Mouse (Mus musculus) midbrain, postnatal 0 days (tissue): ENCODE results near the gene Slc2a1. TPM values are rescaled to one million over a fixed set of nuclear protein-coding genes. Genes with fewer than 3 reads are reported as not detected.

Experiments
- ATAC-seq: fragments of 200-750 bp; cut with Nextera tagmentation; 2 replicates; pipeline ENCODE4 v1.8.0; 2017; ENCODE audit warnings: moderate number of reproducible peaks, mild to moderate bottlenecking, moderate TSS enrichment, moderate library complexity; ENCODE audit not compliant: low FRiP score
- DNase-seq: peaks from one replicate; pipeline ENCODE4 v3.0.0-alpha.2; 2015; ENCODE audit warnings: low spot score
- H3K27ac ChIP-seq: fragments of 300-500 bp; sonication (generic); 2 replicates; pipeline ENCODE4 v1.5.1; 2014; ENCODE audit warnings: low read depth, mild to moderate bottlenecking, low read length, mixed read lengths
- H3K27me3 ChIP-seq: fragments of 300-500 bp; sonication (generic); 2 replicates; pipeline ENCODE4 v1.6.1; 2014; ENCODE audit warnings: low read length, control low read depth, mixed read lengths; ENCODE audit not compliant: insufficient read depth
- H3K36me3 ChIP-seq: fragments of 300-500 bp; sonication (generic); 2 replicates; pipeline ENCODE4 v1.6.1; 2014; ENCODE audit warnings: low read length, control low read depth, mixed read lengths; ENCODE audit not compliant: insufficient read depth
- H3K4me1 ChIP-seq: fragments of 300-500 bp; sonication (generic); 2 replicates; pipeline ENCODE4 v1.6.1; 2014; ENCODE audit warnings: mild to moderate bottlenecking, control low read depth, antibody characterized with exemption, low read length, mixed read lengths; ENCODE audit not compliant: insufficient read depth
- H3K4me2 ChIP-seq: fragments of 300-500 bp; sonication (generic); 2 replicates; pipeline ENCODE4 v1.6.1; 2014; ENCODE audit warnings: low read depth, mild to moderate bottlenecking, low read length, mixed read lengths; ENCODE audit not compliant: poor library complexity, severe bottlenecking
- H3K4me3 ChIP-seq: fragments of 300-500 bp; sonication (generic); 2 replicates; pipeline ENCODE4 v1.5.1; 2014; ENCODE audit warnings: low read depth, mild to moderate bottlenecking, low read length, moderate library complexity
- H3K9ac ChIP-seq: fragments of 300-500 bp; sonication (generic); replicated peaks from 2 replicates; pipeline ENCODE4 v1.6.1; 2014; ENCODE audit warnings: mild to moderate bottlenecking, low read length, moderate library complexity, mixed read lengths; ENCODE audit not compliant: poor library complexity, severe bottlenecking
- H3K9me3 ChIP-seq: fragments of 300-500 bp; sonication (generic); 2 replicates; pipeline ENCODE4 v1.6.1; 2016; ENCODE audit warnings: low read length, control low read depth
- CTCF ChIP-seq: IDR thresholded peaks from 2 replicates; pipeline ENCODE4 v1.5.1; 2016; ENCODE audit warnings: antibody characterized with exemption, mild to moderate bottlenecking
- WGBS: fragments of 180-500 bp; shearing (Covaris S2); extraction: QIAGEN DNeasy Blood & Tissue Kit; methylation state at CpG from one replicate; pipeline ENCODE4 v1.1.7; 2014; 5-methylcytosine and 5-hydroxymethylcytosine counted together
- polyA plus RNA-seq: library from polyadenylated mRNA; unstranded; fragments of >200 nt; fragmentation: Nextera tagmentation; extraction: Ambion mirVana; gene quantifications from 2 replicates; pipeline ENCODE4 v1.2.1, GENCODE M21; 2015
- total RNA-seq: library from RNA; depleted of rRNA; stranded (reverse); fragments of >200 nt; gene quantifications from 2 replicates; pipeline ENCODE4 v1.2.3, GENCODE M21; 2014

Gene Slc2a1
- total and polyA plus RNA-seq, 2 experiments from 2014 or later, result 43.1 to 104 TPM

DNA sequence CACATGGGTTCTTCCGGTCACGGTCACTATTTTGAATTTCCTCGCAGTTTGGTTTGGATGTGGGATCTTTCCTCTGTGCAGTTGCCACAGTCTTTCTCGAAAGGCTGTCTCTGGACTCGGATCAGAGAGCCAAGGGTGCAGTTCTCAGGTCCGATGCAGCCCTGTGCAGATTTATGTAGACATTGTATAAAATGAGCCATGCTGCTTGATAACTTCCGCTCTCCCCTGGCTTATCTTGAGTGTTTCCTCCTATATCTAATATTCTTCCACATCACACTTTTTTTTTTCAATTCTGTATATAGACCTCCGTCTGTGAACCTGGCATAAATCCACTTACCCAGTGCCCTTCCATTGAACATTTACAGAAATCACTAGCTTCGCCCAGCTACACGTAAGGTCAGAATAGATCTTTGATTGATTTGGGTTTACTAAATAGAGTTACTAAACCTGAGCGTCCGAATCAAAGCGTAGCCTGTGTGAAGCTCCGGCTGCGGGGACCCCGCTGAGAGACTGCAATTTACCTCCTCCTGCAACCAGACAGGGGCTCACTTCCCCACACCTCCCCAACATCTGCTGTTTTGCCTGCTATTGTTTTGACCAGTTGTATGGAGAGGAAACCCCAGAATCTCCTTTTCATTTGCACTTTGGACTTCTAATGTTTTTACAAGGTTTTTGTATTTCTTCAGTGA lies 37.4 kb upstream of the Slc2a1 start:
- Histone ChIP-seq H3K9me3 (no peaks in the 10 kb centered on the region), H3K9ac (no peak overlapping the region), H3K4me1 (0 out of 2 replicates have a peak, but pooled peaks cover 5% of the 10 kb centered on the region), H3K4me3 (no peak overlapping the region), H3K27me3 (peaks cover 19% of the 10 kb centered on the region; the same call in 1 of the 2 replicates), H3K36me3 (no peaks in the 10 kb centered on the region), H3K4me2 (no peak overlapping the region), H3K27ac (no peak overlapping the region)
- ATAC-seq (no peak), DNase-seq (no peak)
- 21% methylated on average over 16 of the region's 16 CpGs for WGBS
- TF ChIP-seq CTCF, result no peak

- no peak overlapping the region for H3K4me3 ChIP-seq
- no peak overlapping the region for H3K27ac ChIP-seq
- WGBS, result 14% methylated on average over 19 of the region's 19 CpGs
- H3K9me3 ChIP-seq, result no peaks in the 10 kb centered on the region
- H3K9ac ChIP-seq, result no peak overlapping the region
- TF ChIP-seq CTCF, result no peak
- no peak for DNase-seq
- H3K36me3 ChIP-seq, result no peaks in the 10 kb centered on the region
- ATAC-seq, result no peak
- 0 out of 2 replicates have a peak, but pooled peaks cover 8% of the 10 kb centered on the region for H3K4me1 ChIP-seq
- peaks cover 19% of the 10 kb centered on the region; the same call in 1 of the 2 replicates for H3K27me3 ChIP-seq
- no peak overlapping the region for H3K4me2 ChIP-seq
Observed at GRCm38 (mm10) chr4:119071648-119072362, 36.7 kb upstream of the Slc2a1 start.

- Histone ChIP-seq H3K9ac (no peak overlapping the region), H3K36me3 (no peaks in the 10 kb centered on the region), H3K27ac (no peak overlapping the region), H3K4me1 (0 out of 2 replicates have a peak, but pooled peaks cover 8% of the 10 kb centered on the region), H3K9me3 (no peaks in the 10 kb centered on the region), H3K4me2 (peak overlapping the region; percentile 38), H3K27me3 (peaks cover 19% of the 10 kb centered on the region; the same call in 1 of the 2 replicates), H3K4me3 (peak overlapping the region; percentile 10; the same call in 1 of the 2 replicates)
- ATAC-seq (no peak), DNase-seq (no peak)
- no peak for TF ChIP-seq CTCF
- 34% methylated on average over 19 of the region's 19 CpGs for WGBS
Observed at GRCm38 (mm10) chr4:119072363-119072940, 36.1 kb upstream of the Slc2a1 start.

GRCm38 (mm10) chr4:119072941-119073451 lies 35.5 kb upstream of the Slc2a1 start:
- Histone ChIP-seq H3K9me3 (no peaks in the 10 kb centered on the region), H3K27me3 (peaks cover 19% of the 10 kb centered on the region; the same call in 1 of the 2 replicates), H3K4me2 (peak overlapping the region; percentile 38), H3K36me3 (no peaks in the 10 kb centered on the region), H3K4me3 (peak overlapping the region; percentile 10; the same call in 1 of the 2 replicates), H3K27ac (no peak overlapping the region), H3K4me1 (0 out of 2 replicates have a peak, but pooled peaks cover 8% of the 10 kb centered on the region), H3K9ac (no peak overlapping the region)
- WGBS, result 7% methylated on average over 27 of the region's 28 CpGs
- DNase-seq (no peak), ATAC-seq (peak; percentile 36; the same call in 1 of the 2 replicates)
- no peak for TF ChIP-seq CTCF

DNA sequence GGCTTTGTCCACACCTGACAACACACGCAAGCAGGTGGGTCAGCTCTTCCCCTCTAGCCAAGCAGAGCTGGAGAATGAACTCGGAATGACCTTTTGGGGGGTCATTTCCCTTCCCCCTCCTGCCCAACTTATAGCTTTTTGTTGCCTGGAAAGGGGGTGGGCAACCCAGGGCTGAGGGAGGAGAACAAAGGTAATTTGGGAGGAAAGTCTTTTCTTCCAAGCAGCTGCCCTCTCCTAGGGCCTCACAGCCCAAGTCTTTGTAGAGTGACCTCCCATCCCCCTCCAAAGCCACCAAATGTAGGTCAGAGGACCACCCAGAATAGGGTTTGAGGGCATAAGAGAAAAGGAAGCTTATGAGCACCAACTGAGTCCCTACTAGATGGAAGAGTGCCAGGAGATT lies 34.9 kb upstream of the Slc2a1 start:
- Histone ChIP-seq H3K9ac (no peak overlapping the region), H3K9me3 (no peaks in the 10 kb centered on the region), H3K36me3 (no peaks in the 10 kb centered on the region), H3K27ac (no peak overlapping the region), H3K4me3 (no peak overlapping the region), H3K27me3 (peaks cover 19% of the 10 kb centered on the region; the same call in 1 of the 2 replicates), H3K4me1 (0 out of 2 replicates have a peak, but pooled peaks cover 8% of the 10 kb centered on the region), H3K4me2 (no peak overlapping the region)
- no peak for TF ChIP-seq CTCF
- WGBS, result 46% methylated on average over 2 of the region's 2 CpGs
- DNase-seq, result no peak
- no peak for ATAC-seq
